Mouse (Mus musculus) cerebellum, adult 18-20 months (tissue): ENCODE measurements around the gene Glp2r.
A peak's percentile ranks its signal among the peaks of the same experiment; 100 is the strongest.

ENCODE experiments used
- DNase-seq, 2 experiments: peaks; one replicate each; pipeline ENCODE4 v3.0.0; 2021

Gene Glp2r

GRCm38 (mm10) chr11:67771053-67771452 is at the start of gene Glp2r:
Gene Glp2r (minus strand): TSS chr11:67771153.
- no peak for DNase-seq

DNA sequence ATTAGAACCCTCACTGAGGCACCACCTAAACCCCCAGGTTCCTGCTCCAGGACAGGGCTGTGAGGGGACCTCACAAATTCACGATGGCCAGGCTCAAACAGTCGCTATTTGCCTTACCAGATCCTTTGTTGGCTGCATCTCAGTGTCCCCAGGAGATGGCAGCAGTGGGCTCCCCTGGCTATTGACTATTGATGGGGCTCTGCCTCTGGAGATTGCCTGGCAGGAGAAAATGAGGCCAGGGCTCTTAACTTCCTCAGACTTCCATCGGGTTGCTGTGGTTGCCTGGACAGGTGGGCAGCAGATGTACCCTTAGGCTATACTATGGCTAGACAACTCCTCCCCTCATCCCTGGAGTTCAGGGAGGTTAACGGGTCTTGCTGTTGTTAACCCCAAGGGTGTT is 49.3 kb upstream of the Glp2r start:
- peak; percentile 6 to 15 for DNase-seq

DNA sequence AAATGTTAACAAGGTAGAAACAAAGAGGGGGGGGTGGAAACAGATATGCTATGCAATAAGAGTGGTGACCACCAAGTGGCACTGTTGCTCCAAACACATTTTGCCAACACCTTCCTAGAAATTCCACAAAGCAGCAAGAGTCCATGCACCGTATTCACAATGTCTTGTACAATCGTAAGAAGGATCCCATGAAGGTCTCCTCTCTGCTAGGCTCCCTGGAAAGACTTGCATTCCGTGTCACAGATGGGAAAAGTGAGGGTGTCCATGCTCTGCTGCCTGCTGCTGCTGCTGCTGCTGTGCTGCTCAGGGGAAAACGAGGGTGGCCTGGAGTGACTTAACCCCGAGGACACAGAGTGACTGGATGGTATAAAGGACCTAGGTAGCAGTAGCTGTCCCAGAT is 48.7 kb upstream of the Glp2r start:
- DNase-seq = peak; percentile 6 to 21

GRCm38 (mm10) chr11:67811535-67811934 is 40.6 kb upstream of the Glp2r start:
- DNase-seq = peak; percentile 13 to 28

DNA sequence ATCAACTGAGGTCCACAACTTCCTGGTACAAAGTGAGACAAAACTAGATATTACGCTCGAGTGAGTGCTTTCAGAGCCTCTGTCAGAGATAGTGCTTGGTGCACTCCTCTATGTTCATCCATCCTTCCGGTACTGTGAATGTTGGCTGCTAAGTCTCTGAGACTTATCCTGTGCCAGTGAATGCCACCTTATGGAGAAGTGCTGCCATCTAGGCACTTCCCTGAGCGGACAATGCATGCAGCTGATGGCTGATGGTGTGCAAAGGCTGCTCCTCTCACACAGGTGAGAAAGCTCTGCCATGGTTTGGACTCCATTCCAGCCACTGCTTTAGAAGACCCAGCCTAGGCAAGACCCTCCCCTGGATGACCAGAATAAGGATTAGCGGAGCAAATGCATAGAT is 37.1 kb upstream of the Glp2r start:
- no peak for DNase-seq

GRCm38 (mm10) chr11:67806832-67807597 is 36.1 kb upstream of the Glp2r start:
- DNase-seq = no peak

DNA sequence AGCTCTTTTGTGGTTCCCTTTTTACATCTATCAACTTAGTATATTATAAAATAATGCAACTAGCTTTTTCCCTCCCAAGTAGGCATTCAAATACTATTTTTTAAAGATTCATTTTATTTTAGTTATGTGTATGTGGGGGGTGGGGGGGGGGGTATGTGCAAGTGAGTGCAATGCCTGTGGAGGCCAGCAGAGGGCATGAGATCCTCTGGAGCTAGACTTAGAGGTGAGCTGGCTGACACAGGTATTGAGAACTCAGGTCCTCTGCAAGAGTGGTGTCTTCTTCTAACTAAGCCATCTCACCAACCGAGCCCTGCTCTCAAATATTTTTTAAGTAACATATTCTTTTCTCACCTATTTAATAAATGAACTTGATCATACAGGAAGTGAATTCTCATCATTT is 34.6 kb upstream of the Glp2r start:
- DNase-seq = no peak

- no peak for DNase-seq
Observed at GRCm38 (mm10) chr11:67801169-67801568, 30.2 kb upstream of the Glp2r start.

DNA sequence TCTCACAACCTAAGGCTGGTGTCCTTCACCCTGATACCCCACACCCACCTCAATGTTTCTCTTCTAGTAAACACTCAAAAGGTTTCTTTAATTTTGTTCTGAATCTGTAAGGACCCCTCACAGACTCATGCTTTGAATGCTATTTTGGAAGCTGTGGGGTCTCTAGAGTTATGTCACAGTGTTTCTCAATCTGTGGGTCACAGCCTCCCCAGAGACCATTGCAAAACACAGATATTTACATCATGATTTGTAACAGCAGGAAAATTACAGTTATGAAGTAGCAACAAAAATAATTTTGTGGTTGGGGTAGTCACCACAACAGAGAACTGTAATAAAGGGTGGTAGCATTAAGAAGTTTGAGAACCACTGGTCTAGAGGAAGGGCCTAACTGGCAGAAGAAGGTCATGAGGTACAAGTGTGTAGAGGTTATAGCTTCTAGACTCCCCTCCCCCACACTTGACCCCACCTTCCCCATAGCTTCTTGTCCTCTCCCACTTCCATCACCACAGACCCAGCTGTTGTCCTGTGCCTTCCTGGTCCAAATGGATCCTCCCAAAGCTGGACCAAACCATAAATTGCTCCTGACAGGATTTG is 29.3 kb upstream of the Glp2r start:
- DNase-seq = no peak

GRCm38 (mm10) chr11:67797931-67798330 is 27.0 kb upstream of the Glp2r start, which contains the start of gene Dhrs7c:
Gene Dhrs7c (plus strand): TSS chr11:67798187.
- peak in 1 of 2 experiments; percentile 4 for DNase-seq

DNA sequence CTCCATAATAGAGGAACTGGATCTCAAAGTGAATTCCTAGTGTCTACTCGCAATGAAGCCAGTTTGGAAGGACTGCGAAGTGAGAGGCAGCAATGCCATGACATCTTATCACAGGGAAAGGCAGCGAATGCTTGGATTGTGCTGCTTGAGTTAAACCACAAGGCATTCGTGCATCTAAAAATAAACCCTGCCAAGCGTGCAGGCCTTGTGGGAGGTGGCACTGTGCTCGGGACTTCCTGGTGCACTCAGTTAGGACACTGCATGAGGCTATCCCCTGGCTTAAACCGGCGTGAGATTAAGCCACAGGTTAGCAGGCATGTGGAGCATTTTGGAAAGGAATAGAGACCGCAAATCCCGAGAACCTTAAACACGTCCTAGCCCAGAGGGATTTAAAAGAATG is 19.2 kb upstream of the Glp2r start:
- no peak for DNase-seq

GRCm38 (mm10) chr11:67774379-67774778 is 3.4 kb upstream of the Glp2r start, which contains the start of gene Gsg1l2:
Gene Gsg1l2 (plus strand): TSS chr11:67774608.
- DNase-seq = no peak

- peak; percentile 54 to 55 for DNase-seq
Observed at GRCm38 (mm10) chr11:67772577-67772976, 1.6 kb upstream of the Glp2r start.

- no peak for DNase-seq
Observed at GRCm38 (mm10) chr11:67771691-67772090, 738 bp upstream of the Glp2r start.

GRCm38 (mm10) chr11:67757373-67758167 is 13.4 kb downstream of the Glp2r start:
- peak in 1 of 2 experiments; percentile 2 for DNase-seq

- DNase-seq = no peak
Observed at GRCm38 (mm10) chr11:67756287-67756686, 14.7 kb downstream of the Glp2r start.

DNA sequence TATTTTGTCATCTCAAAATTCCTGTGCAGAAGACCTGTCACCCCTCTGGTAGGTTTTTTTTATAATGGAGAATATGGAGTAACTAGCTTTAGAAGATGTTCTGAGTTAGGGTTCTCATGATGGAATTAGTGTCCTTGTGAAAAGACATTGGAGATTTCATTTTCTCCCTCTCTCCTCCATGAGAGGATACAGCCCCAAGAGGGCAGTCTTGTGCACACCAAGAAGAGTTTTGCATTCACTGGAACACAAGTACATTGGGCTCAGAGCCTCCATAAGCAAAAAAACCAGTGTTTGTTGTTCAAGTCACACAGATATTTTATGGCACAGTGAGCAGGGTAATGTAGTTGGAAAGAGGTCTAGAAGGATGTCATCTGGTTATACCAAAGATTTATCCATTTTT is 29.4 kb downstream of the Glp2r start:
- DNase-seq = no peak

GRCm38 (mm10) chr11:67738846-67739490 is 32.0 kb downstream of the Glp2r start:
- no peak for DNase-seq

GRCm38 (mm10) chr11:67738345-67738744 is 32.6 kb downstream of the Glp2r start:
- DNase-seq = no peak

- no peak for DNase-seq
Observed at GRCm38 (mm10) chr11:67734597-67734996, 36.4 kb downstream of the Glp2r start.

DNA sequence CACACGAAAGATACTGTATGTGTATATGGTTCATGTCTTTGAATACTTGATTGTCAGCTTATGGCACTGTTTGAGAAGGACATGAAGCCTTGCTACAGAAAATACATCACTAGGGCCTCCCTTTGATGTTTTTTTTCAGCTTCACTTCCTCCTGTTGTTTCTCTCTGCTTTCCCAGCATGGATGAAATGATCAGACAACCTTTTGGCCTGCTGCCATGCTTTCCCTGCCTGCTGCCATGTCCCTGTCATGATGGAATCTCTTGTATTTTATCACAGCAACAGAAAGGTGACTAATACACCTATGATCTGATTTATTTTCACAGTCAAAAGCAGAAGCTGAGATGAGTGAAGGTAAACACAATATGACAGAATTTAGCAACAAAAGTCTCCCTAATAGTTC is 37.2 kb downstream of the Glp2r start:
- no peak for DNase-seq

GRCm38 (mm10) chr11:67731056-67731455 is 39.9 kb downstream of the Glp2r start:
- DNase-seq = no peak

- DNase-seq = no peak
Observed at GRCm38 (mm10) chr11:67728726-67729125, 42.2 kb downstream of the Glp2r start.
